Mouse (Mus musculus): Measurements from ENCODE around the gene Smim7. TPM values are rescaled to one million over a fixed set of nuclear protein-coding genes. Genes with fewer than 3 reads are reported as not detected.
A peak's percentile ranks its signal among the peaks of the same experiment; 100 is the strongest.

Gene Smim7
- total RNA-seq, 1 experiment from 2014 or later, result 131 TPM

- DNase-seq, result peak; percentile 11
Observed at GRCm38 (mm10) chr8:72547122-72547801, 23.6 kb downstream of the Smim7 start.

DNA sequence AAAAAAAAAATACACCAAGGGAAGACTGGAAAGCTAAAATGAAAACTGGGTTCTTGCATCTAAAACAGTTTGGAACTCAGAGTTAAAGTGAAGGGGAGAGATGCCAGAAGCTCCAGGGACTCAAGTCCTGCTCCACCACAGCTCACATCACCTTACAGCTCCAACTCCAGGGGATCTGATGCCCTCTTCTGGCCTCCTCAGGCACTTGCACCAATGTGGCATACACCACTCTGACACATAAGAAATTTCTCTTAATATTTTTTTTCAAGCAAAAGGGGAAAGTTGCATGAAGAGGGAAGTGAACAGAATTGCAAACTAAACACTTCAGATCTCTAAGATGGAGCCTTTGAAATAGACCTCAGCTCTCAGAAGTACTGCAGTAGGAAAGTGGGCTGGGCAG is 31.7 kb downstream of the Smim7 start:
- DNase-seq, result no peak

GRCm38 (mm10) chr8:72534888-72535287 is 36.0 kb downstream of the Smim7 start:
- DNase-seq, result no peak

DNA sequence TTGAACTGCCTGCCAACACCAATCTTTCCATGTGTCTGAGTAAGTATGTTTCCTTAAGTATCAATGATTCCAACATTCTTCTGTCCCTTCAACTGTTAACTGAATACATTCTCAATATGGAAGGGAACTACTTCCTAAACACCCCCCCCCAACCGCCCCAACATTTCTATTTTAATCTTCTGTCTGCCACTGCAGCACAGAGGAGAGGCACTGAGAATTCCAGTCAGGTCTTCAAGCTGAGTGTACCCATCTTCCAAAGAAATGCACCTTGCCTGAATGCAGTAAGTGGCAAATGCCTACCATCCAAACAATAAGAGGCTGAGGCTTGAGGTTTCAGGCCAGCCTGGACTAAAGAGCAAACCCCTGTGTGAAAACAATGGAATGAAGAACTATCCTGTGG is 38.8 kb downstream of the Smim7 start:
- DNase-seq, result no peak

GRCm38 (mm10) chr8:72521888-72522287 is 49.0 kb downstream of the Smim7 start:
- DNase-seq, result no peak

DNA sequence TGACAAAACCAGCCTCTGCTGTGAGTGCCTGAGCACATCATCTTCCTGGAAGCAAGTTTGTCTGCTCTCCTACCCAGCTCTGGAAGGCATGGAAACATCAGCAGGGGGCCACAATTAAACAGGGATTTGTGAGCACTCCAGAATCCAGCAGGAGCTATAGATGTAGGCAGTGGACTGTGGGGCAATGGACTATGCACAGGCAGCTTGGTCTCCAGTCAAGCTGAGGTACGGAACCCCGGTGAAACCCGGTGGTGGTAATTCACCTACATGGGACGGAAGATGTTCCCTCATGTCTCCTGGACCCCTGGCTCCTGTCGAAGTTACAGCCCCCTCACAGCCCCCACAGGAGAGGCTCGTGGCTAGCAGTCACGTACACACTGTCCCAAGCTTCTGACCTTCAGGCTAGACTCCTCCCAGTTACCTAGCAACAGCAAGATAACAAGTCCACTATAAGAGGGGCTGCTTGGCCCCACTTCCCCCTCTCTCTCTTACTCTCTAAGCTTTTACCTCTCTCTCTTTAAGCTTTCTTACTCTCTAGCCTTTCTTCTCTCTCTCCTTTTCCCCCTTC is 53.4 kb downstream of the Smim7 start:
- DNase-seq, result no peak

Small RNA genes within 50 kb of the gene (microRNA-seq; reads per million reads assigned to microRNA genes)
- 0 reads per million in 2 experiments for gene Gm28019

Other genes with a start within 250 kb of the Smim7 start
- gene Eps15l1, start 149.6 kb downstream of the Smim7 start, total RNA-seq (2021), result 60.5 and 64.2 TPM in 2 replicates
- 2.4 and 3.6 TPM in 2 replicates for gene Calr3, start 127.2 kb downstream of the Smim7 start, total RNA-seq (2021)
- gene 1700030K09Rik, start 127.2 kb downstream of the Smim7 start, total RNA-seq (2021), result 9.1 and 10.6 TPM in 2 replicates
- 59.1 and 76.4 TPM in 2 replicates for gene Cherp, start 95.9 kb downstream of the Smim7 start, total RNA-seq (2021)
- 36.2 and 37.2 TPM in 2 replicates for gene Slc35e1, start 78.5 kb downstream of the Smim7 start, total RNA-seq (2021)
- gene Med26, start 22.8 kb downstream of the Smim7 start, total RNA-seq (2021), result 9.2 and 10.0 TPM in 2 replicates
- 7.5 and 11.7 TPM in 2 replicates for gene Tmem38a, start 967 bp upstream of the Smim7 start, total RNA-seq (2021)
- gene Nwd1, start 75.6 kb upstream of the Smim7 start, total RNA-seq (2021), result 0.21 and 0.33 TPM in 2 replicates
- 215 and 274 TPM in 2 replicates for gene Sin3b, start 152.2 kb upstream of the Smim7 start, total RNA-seq (2021)
- gene F2rl3, start 190.8 kb upstream of the Smim7 start, total RNA-seq (2021), result 3.3 and 3.4 TPM in 2 replicates

Data from adrenal gland, postnatal 25 days (tissue).